Mouse (Mus musculus): ENCODE measurements around the gene Olfr389. TPM values are rescaled to one million over a fixed set of nuclear protein-coding genes. Genes with fewer than 3 reads are reported as not detected.

The Olfr389 gene
- polyA plus RNA-seq (2016; fragmentation: Nextera tagmentation; extraction: Ambion mirVana) = not detected in 2 replicates

GRCm38 (mm10) chr11:73780613-73781012, at the start of gene Olfr389:
Olfr389 (minus strand) TSS chr11:73780713.
- no peak for DNase-seq (ENCODE audit: low spot score)
- Histone ChIP-seq H3K36me3 (replicated peaks) (no peaks in the 10 kb centered on the region), H3K4me3 (no peak within 1 kb of the TSS), H3K27me3 (replicated peaks; ENCODE audit: low read depth, poor library complexity, severe bottlenecking) (no peaks in the 10 kb centered on the region), H3K27ac (replicated peaks) (no peak within 1 kb of the TSS), H3K4me1 (no peaks in the 10 kb centered on the region), H3K9me3 (peaks cover 7% of the 10 kb centered on the region; the same call in 1 of the 2 replicates)
- WGBS = 93% methylated on average over 1 of the region's 1 CpGs

GRCm38 (mm10) chr11:73816949-73817348, 36.4 kb upstream of the Olfr389 start, which contains the start of gene Olfr392:
Olfr392 (minus strand) TSS chr11:73817049.
- Histone ChIP-seq H3K27ac (replicated peaks) (no peak within 1 kb of the TSS), H3K27me3 (replicated peaks; ENCODE audit: low read depth, poor library complexity, severe bottlenecking) (no peaks in the 10 kb centered on the region), H3K4me1 (no peaks in the 10 kb centered on the region), H3K36me3 (replicated peaks) (no peaks in the 10 kb centered on the region), H3K9me3 (peaks cover 19% of the 10 kb centered on the region; the same call in 1 of the 2 replicates), H3K4me3 (no peak within 1 kb of the TSS)
- WGBS = 85% methylated on average over 1 of the region's 1 CpGs
- DNase-seq (ENCODE audit: low spot score) = no peak

GRCm38 (mm10) chr11:73802952-73803351, 22.4 kb upstream of the Olfr389 start, which contains the start of gene Olfr391-ps:
Olfr391-ps (minus strand) TSS chr11:73803052.
- Histone ChIP-seq H3K9me3 (peaks cover 14% of the 10 kb centered on the region; the same call in 1 of the 2 replicates), H3K4me1 (no peaks in the 10 kb centered on the region), H3K4me3 (no peak within 1 kb of the TSS), H3K36me3 (replicated peaks) (no peaks in the 10 kb centered on the region), H3K27me3 (replicated peaks; ENCODE audit: low read depth, poor library complexity, severe bottlenecking) (no peaks in the 10 kb centered on the region), H3K27ac (replicated peaks) (no peak within 1 kb of the TSS)
- DNase-seq (ENCODE audit: low spot score) = no peak
- WGBS = 37% methylated on average over 1 of the region's 1 CpGs

GRCm38 (mm10) chr11:73782664-73783063, 2.2 kb upstream of the Olfr389 start, which contains the start of gene Olfr390:
Olfr390 (plus strand) TSS chr11:73782964.
- Histone ChIP-seq H3K4me3 (no peak within 1 kb of the TSS), H3K4me1 (no peaks in the 10 kb centered on the region), H3K27ac (replicated peaks) (no peak within 1 kb of the TSS), H3K9me3 (peaks cover 21% of the 10 kb centered on the region), H3K27me3 (replicated peaks; ENCODE audit: low read depth, poor library complexity, severe bottlenecking) (no peaks in the 10 kb centered on the region), H3K36me3 (replicated peaks) (no peaks in the 10 kb centered on the region)
- DNase-seq (ENCODE audit: low spot score) = no peak
- 71% methylated on average over 1 of the region's 1 CpGs for WGBS

GRCm38 (mm10) chr11:73759115-73759514, 21.4 kb downstream of the Olfr389 start:
- no peak for DNase-seq (ENCODE audit: low spot score)
- H3K27ac ChIP-seq (replicated peaks) = no peak overlapping the region
- H3K4me3 ChIP-seq = no peak overlapping the region
- no peaks in the 10 kb centered on the region for H3K27me3 ChIP-seq (replicated peaks; ENCODE audit: low read depth, poor library complexity, severe bottlenecking)
- H3K4me1 ChIP-seq = no peaks in the 10 kb centered on the region
- H3K9me3 ChIP-seq = peaks cover 38% of the 10 kb centered on the region
- H3K36me3 ChIP-seq (replicated peaks) = no peaks in the 10 kb centered on the region

Other genes starting within 250 kb of the Olfr389 start
- gene Olfr385, start 187.7 kb downstream of the Olfr389 start, polyA plus RNA-seq (2016; fragmentation: Nextera tagmentation; extraction: Ambion mirVana) = not detected in 2 replicates
- gene Olfr384, start 182.1 kb downstream of the Olfr389 start, polyA plus RNA-seq (2016; fragmentation: Nextera tagmentation; extraction: Ambion mirVana) = not detected in 2 replicates
- not detected in 2 replicates for gene Zfp735, start 91.9 kb downstream of the Olfr389 start, polyA plus RNA-seq (2016; fragmentation: Nextera tagmentation; extraction: Ambion mirVana)
- not detected in 2 replicates for gene Olfr390, start 2.3 kb upstream of the Olfr389 start, polyA plus RNA-seq (2016; fragmentation: Nextera tagmentation; extraction: Ambion mirVana)
- gene Olfr391-ps, start 22.3 kb upstream of the Olfr389 start, polyA plus RNA-seq (2016; fragmentation: Nextera tagmentation; extraction: Ambion mirVana) = not detected in 2 replicates
- gene Olfr392, start 36.3 kb upstream of the Olfr389 start, polyA plus RNA-seq (2016; fragmentation: Nextera tagmentation; extraction: Ambion mirVana) = not detected in 2 replicates
- not detected in 2 replicates for gene Olfr393, start 70.7 kb upstream of the Olfr389 start, polyA plus RNA-seq (2016; fragmentation: Nextera tagmentation; extraction: Ambion mirVana)
- gene Olfr394, start 110.1 kb upstream of the Olfr389 start, polyA plus RNA-seq (2016; fragmentation: Nextera tagmentation; extraction: Ambion mirVana) = not detected in 2 replicates
- gene Olfr395, start 128.6 kb upstream of the Olfr389 start, polyA plus RNA-seq (2016; fragmentation: Nextera tagmentation; extraction: Ambion mirVana) = not detected in 2 replicates
- not detected in 2 replicates for gene Olfr23, start 156.0 kb upstream of the Olfr389 start, polyA plus RNA-seq (2016; fragmentation: Nextera tagmentation; extraction: Ambion mirVana)
- gene Olfr397, start 180.1 kb upstream of the Olfr389 start, polyA plus RNA-seq (2016; fragmentation: Nextera tagmentation; extraction: Ambion mirVana) = not detected in 2 replicates
- not detected in 2 replicates for gene Olfr398, start 209.7 kb upstream of the Olfr389 start, polyA plus RNA-seq (2016; fragmentation: Nextera tagmentation; extraction: Ambion mirVana)

Data from embryonic facial prominence, embryonic 10.5 days (tissue).